Mouse (Mus musculus): ENCODE data around the gene Tmem179b. TPM values are rescaled to one million over a fixed set of nuclear protein-coding genes. Genes with fewer than 3 reads are reported as not detected.

Gene Tmem179b
- polyA plus RNA-seq, 1 experiment from 2014 or later, result 63.9 TPM

DNA sequence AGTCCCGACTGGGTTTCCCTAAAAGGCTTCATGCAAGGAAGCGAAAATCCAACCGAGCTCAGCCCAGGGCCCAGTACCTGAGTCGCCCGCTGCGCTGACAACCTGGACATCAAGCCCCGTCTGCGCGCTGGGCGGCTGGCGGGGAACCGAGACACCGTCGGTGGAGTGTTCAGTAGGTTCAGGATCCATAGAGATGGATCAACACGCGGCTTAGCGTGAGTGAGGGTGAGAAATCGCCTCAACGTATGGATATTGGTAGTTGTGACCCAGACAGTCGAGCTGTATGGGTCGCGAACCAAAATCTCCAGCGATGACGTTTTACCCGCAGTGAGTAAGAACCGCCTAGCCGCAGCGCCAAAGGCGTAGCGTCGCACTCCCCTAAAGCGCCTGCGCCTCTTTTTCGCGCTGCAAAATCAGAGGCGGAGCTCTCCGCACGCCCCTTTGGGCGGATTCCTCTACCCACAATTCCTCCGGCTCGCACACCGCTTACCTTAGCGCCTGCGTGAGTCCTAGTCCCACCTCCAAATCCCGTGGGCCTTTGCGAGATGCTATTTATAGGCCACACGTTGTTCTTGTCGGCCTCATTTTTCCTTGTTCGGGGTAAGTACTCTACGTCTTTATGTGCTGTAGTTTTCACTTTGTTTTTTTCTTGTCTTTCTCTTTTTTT is 51.2 kb downstream of the Tmem179b start, which contains the start of gene Slc3a2:
Gene Slc3a2, minus strand, starts transcription at position 463 of the 667 bp plus-strand sequence.
- peaks cover 20% of the 10 kb centered on the region for H3K36me3 ChIP-seq (ENCODE audit: control insufficient read depth, insufficient read depth, low read length)
- under 1% methylated on average over 50 of the region's 50 CpGs for WGBS (ENCODE audit: insufficient replicate concordance)
- H3K9me3 ChIP-seq (replicated peaks; ENCODE audit: control insufficient read depth, low read length), result no peaks in the 10 kb centered on the region
- H3K9ac ChIP-seq (ENCODE audit: low read depth, low read length), result peak within 1 kb of the TSS; percentile 95
- peak within 1 kb of the TSS; percentile 92 for H3K4me2 ChIP-seq
- H3K4me3 ChIP-seq (ENCODE audit: low read depth, low read length), result peak within 1 kb of the TSS; percentile 80
- H3K27me3 ChIP-seq (ENCODE audit: control insufficient read depth, insufficient read depth, low read length), result no peaks in the 10 kb centered on the region
- H3K4me1 ChIP-seq (ENCODE audit: control insufficient read depth, insufficient read depth, low read length), result peaks cover 15% of the 10 kb centered on the region
- ATAC-seq (replicated peaks; ENCODE audit: insufficient number of reproducible peaks, low FRiP score, low TSS enrichment), result peak; percentile 93
- peak within 1 kb of the TSS; percentile 96 for H3K27ac ChIP-seq (ENCODE audit: low read depth, low read length)

DNA sequence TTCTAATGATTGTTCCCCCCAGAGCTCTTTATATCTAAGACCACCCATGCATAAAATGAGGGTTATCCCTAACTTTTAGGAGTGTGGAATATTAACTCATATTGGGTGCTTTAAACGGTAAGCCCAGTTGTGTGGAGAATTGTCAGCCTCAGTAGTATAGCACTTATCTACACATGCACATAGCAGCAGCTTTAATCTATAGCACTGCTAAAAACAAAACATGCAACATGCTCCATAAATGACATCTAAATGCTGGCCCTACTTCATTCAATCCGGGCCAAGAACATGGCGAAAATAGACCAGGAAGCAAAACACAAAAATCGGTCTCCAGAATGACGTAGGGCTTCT is 51.7 kb downstream of the Tmem179b start:
- peak overlapping the region; percentile 95 for H3K9ac ChIP-seq (ENCODE audit: low read depth, low read length)
- no peak for ATAC-seq (replicated peaks; ENCODE audit: insufficient number of reproducible peaks, low FRiP score, low TSS enrichment)
- H3K27me3 ChIP-seq (ENCODE audit: control insufficient read depth, insufficient read depth, low read length), result no peaks in the 10 kb centered on the region
- peak overlapping the region; percentile 80 for H3K4me3 ChIP-seq (ENCODE audit: low read depth, low read length)
- H3K36me3 ChIP-seq (ENCODE audit: control insufficient read depth, insufficient read depth, low read length), result peaks cover 20% of the 10 kb centered on the region
- peak overlapping the region; percentile 96 for H3K27ac ChIP-seq (ENCODE audit: low read depth, low read length)
- H3K9me3 ChIP-seq (replicated peaks; ENCODE audit: control insufficient read depth, low read length), result no peaks in the 10 kb centered on the region
- WGBS (ENCODE audit: insufficient replicate concordance), result 0% methylated on average over 5 of the region's 5 CpGs
- H3K4me1 ChIP-seq (ENCODE audit: control insufficient read depth, insufficient read depth, low read length), result peaks cover 15% of the 10 kb centered on the region
- H3K4me2 ChIP-seq, result peak overlapping the region; percentile 92

Small RNA genes lying within 50 kb of the gene (microRNA-seq; reads per million reads assigned to microRNA genes)
- 0.20 reads per million for gene Mir6992 (ENCODE audit: borderline number of aligned reads)

Other genes starting within 250 kb of the Tmem179b start
- gene Slc22a8, start 183.2 kb downstream of the Tmem179b start, polyA plus RNA-seq (2014; fragmentation: Nextera tagmentation; extraction: Ambion mirVana), result 0.07 TPM in 1 of 2 replicates, not detected in the other
- not detected in 2 replicates for gene Slc22a6, start 156.4 kb downstream of the Tmem179b start, polyA plus RNA-seq (2014; fragmentation: Nextera tagmentation; extraction: Ambion mirVana)
- 0.06 TPM in 1 of 2 replicates, not detected in the other for gene Chrm1, start 110.7 kb downstream of the Tmem179b start, polyA plus RNA-seq (2014; fragmentation: Nextera tagmentation; extraction: Ambion mirVana)
- 82.6 and 87.8 TPM in 2 replicates for gene Slc3a2, start 51.1 kb downstream of the Tmem179b start, polyA plus RNA-seq (2014; fragmentation: Nextera tagmentation; extraction: Ambion mirVana)
- gene Wdr74, start 38.6 kb downstream of the Tmem179b start, polyA plus RNA-seq (2014; fragmentation: Nextera tagmentation; extraction: Ambion mirVana), result 56.4 and 58.8 TPM in 2 replicates
- 0.99 and 2.2 TPM in 2 replicates for gene 1700092M07Rik, start 33.7 kb downstream of the Tmem179b start, polyA plus RNA-seq (2014; fragmentation: Nextera tagmentation; extraction: Ambion mirVana)
- 82.2 and 85.1 TPM in 2 replicates for gene Stx5a, start 33.1 kb downstream of the Tmem179b start, polyA plus RNA-seq (2014; fragmentation: Nextera tagmentation; extraction: Ambion mirVana)
- 126 and 138 TPM in 2 replicates for gene Nxf1, start 17.4 kb downstream of the Tmem179b start, polyA plus RNA-seq (2014; fragmentation: Nextera tagmentation; extraction: Ambion mirVana)
- 146 and 150 TPM in 2 replicates for gene Tmem223, start 3.5 kb downstream of the Tmem179b start, polyA plus RNA-seq (2014; fragmentation: Nextera tagmentation; extraction: Ambion mirVana)
- gene Taf6l, start 11.9 kb upstream of the Tmem179b start, polyA plus RNA-seq (2014; fragmentation: Nextera tagmentation; extraction: Ambion mirVana), result 12.8 and 14.3 TPM in 2 replicates
- gene Polr2g, start 24.1 kb upstream of the Tmem179b start, polyA plus RNA-seq (2014; fragmentation: Nextera tagmentation; extraction: Ambion mirVana), result 138 and 155 TPM in 2 replicates
- gene Zbtb3, start 28.1 kb upstream of the Tmem179b start, polyA plus RNA-seq (2014; fragmentation: Nextera tagmentation; extraction: Ambion mirVana), result 3.9 and 5.2 TPM in 2 replicates
- gene Ttc9c, start 44.9 kb upstream of the Tmem179b start, polyA plus RNA-seq (2014; fragmentation: Nextera tagmentation; extraction: Ambion mirVana), result 32.3 and 34.0 TPM in 2 replicates
- gene Hnrnpul2, start 45.5 kb upstream of the Tmem179b start, polyA plus RNA-seq (2014; fragmentation: Nextera tagmentation; extraction: Ambion mirVana), result 4.6 and 6.1 TPM in 2 replicates
- not detected in 2 replicates for gene AC129217.1, start 55.3 kb upstream of the Tmem179b start, polyA plus RNA-seq (2014; fragmentation: Nextera tagmentation; extraction: Ambion mirVana)
- gene Bscl2, start 63.0 kb upstream of the Tmem179b start, polyA plus RNA-seq (2014; fragmentation: Nextera tagmentation; extraction: Ambion mirVana), result 37.9 and 41.7 TPM in 2 replicates
- 3.5 and 4.2 TPM in 2 replicates for gene Gng3, start 64.7 kb upstream of the Tmem179b start, polyA plus RNA-seq (2014; fragmentation: Nextera tagmentation; extraction: Ambion mirVana)
- gene Lrrn4cl, start 76.3 kb upstream of the Tmem179b start, polyA plus RNA-seq (2014; fragmentation: Nextera tagmentation; extraction: Ambion mirVana), result 0.33 and 0.44 TPM in 2 replicates
- gene Ubxn1, start 97.0 kb upstream of the Tmem179b start, polyA plus RNA-seq (2014; fragmentation: Nextera tagmentation; extraction: Ambion mirVana), result 141 and 143 TPM in 2 replicates
- gene Uqcc3, start 106.5 kb upstream of the Tmem179b start, polyA plus RNA-seq (2014; fragmentation: Nextera tagmentation; extraction: Ambion mirVana), result 53.5 and 59.0 TPM in 2 replicates
- 60.1 and 72.4 TPM in 2 replicates for gene Lbhd1, start 109.3 kb upstream of the Tmem179b start, polyA plus RNA-seq (2014; fragmentation: Nextera tagmentation; extraction: Ambion mirVana)
- gene Gm49403, start 109.5 kb upstream of the Tmem179b start, polyA plus RNA-seq (2014; fragmentation: Nextera tagmentation; extraction: Ambion mirVana), result not detected in 2 replicates
- 77.5 and 86.8 TPM in 2 replicates for gene 1810009A15Rik, start 114.4 kb upstream of the Tmem179b start, polyA plus RNA-seq (2014; fragmentation: Nextera tagmentation; extraction: Ambion mirVana)
- gene Gm49416, start 114.5 kb upstream of the Tmem179b start, polyA plus RNA-seq (2014; fragmentation: Nextera tagmentation; extraction: Ambion mirVana), result not detected in 2 replicates
- 19.2 and 24.6 TPM in 2 replicates for gene Ints5, start 118.5 kb upstream of the Tmem179b start, polyA plus RNA-seq (2014; fragmentation: Nextera tagmentation; extraction: Ambion mirVana)
- 66.6 and 81.4 TPM in 2 replicates for gene Ganab, start 123.6 kb upstream of the Tmem179b start, polyA plus RNA-seq (2014; fragmentation: Nextera tagmentation; extraction: Ambion mirVana)
- 33.2 and 35.9 TPM in 2 replicates for gene B3gat3, start 145.9 kb upstream of the Tmem179b start, polyA plus RNA-seq (2014; fragmentation: Nextera tagmentation; extraction: Ambion mirVana)
- 1.2 and 1.7 TPM in 2 replicates for gene Rom1, start 154.9 kb upstream of the Tmem179b start, polyA plus RNA-seq (2014; fragmentation: Nextera tagmentation; extraction: Ambion mirVana)
- 8.1 and 8.5 TPM in 2 replicates for gene Eml3, start 155.1 kb upstream of the Tmem179b start, polyA plus RNA-seq (2014; fragmentation: Nextera tagmentation; extraction: Ambion mirVana)
- gene Mta2, start 167.4 kb upstream of the Tmem179b start, polyA plus RNA-seq (2014; fragmentation: Nextera tagmentation; extraction: Ambion mirVana), result 30.0 and 39.9 TPM in 2 replicates
- 17.1 and 19.8 TPM in 2 replicates for gene Tut1, start 179.4 kb upstream of the Tmem179b start, polyA plus RNA-seq (2014; fragmentation: Nextera tagmentation; extraction: Ambion mirVana)
- 344 TPM in 2 replicates for gene Eef1g, start 192.6 kb upstream of the Tmem179b start, polyA plus RNA-seq (2014; fragmentation: Nextera tagmentation; extraction: Ambion mirVana)
- 15.1 and 17.4 TPM in 2 replicates for gene Ahnak, start 214.8 kb upstream of the Tmem179b start, polyA plus RNA-seq (2014; fragmentation: Nextera tagmentation; extraction: Ambion mirVana)